Mouse (Mus musculus) cerebellum, postnatal 4 days (tissue): ENCODE results near the gene Grrp1.
A peak's percentile ranks its signal among the peaks of the same experiment; 100 is the strongest.
"Not testable (repeated sequence)": the region's sequence is repeated elsewhere in the genome, so short reads cannot be mapped to it uniquely, and the experiment has no call there.

Experiments
- DNase-seq, 2 experiments: peaks; one replicate each; pipeline ENCODE4 v3.0.0; 2022; ENCODE audit warnings: low spot score in 2 of 2, mixed read lengths in 1 of 2

Gene Grrp1

DNA sequence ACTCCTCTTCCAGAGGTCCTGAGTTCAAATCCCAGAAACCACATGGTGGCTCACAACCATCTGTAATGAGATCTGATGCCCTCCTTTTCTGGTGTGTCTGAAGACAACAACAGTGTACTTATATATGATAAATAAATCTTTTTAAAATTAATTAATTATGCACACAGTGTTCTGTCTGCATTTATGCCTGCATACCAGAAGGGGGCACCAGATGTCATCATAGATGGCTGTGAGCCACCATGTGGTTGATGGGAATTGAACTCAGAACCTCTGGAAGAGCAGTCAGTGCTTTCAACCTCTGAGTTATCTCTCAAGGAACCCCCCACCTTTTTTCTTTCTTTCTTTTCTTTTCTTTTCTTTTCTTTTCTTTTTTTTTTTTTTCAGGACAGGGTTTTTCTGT is 15.7 kb upstream of the Grrp1 start:
- DNase-seq: not testable (repeated sequence)

GRCm38 (mm10) chr4:134268102-134268655 is 14.3 kb upstream of the Grrp1 start:
- DNase-seq: no peak

DNA sequence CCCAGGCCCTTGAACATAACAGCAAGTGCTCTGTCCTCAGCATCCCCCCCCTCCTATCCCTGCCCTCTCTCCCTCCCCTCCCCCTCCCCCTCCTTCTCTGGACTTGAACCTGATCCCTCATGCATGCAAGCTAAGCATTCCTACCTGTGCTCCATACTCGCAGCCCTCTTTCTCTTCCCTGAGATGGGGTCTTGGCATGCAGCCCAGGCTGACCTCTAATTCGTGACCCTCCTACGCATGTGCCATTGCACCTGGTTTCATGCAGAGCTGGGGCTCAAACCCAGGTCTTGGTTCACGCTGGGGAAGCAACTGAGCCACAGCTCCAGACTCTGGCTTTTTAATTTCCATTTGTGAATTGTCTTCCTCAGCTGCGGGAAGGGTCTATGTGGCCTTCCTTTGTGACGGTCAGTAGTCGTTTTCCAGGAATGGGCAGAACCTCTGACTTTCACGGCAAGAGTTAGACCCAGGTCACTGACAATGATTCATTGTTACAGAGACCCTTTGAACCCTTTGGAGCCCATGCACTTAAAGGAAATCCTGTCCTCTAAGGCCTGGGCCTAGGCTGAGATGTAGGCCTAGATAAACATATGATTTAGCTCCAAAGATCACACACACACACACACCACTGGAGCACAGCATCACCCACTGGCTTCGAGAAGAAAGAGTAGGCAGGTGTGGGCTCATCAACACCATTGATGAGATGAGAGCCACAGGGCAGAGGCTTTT is 12.1 kb upstream of the Grrp1 start:
- no peak for DNase-seq

DNA sequence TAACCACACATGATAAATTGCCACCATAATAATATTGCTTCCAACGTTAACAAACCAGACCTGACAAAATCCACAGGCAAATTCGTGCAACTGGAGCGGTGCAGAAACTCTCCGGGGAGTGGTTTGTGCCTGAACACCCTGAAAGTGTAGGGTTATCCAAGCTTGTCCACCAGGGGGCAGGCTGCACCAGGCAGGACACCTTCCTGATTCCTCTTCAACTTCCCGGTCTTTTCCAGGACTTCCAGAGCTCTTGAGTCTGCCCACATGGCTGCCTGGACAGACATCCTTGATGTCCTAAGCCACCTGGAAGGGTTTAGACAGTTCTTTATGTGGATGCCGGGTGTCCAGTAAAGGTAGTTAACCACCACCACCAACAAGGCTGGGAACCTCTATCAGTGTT is 9.3 kb upstream of the Grrp1 start:
- DNase-seq: peak in 1 of 2 experiments; percentile 56

DNA sequence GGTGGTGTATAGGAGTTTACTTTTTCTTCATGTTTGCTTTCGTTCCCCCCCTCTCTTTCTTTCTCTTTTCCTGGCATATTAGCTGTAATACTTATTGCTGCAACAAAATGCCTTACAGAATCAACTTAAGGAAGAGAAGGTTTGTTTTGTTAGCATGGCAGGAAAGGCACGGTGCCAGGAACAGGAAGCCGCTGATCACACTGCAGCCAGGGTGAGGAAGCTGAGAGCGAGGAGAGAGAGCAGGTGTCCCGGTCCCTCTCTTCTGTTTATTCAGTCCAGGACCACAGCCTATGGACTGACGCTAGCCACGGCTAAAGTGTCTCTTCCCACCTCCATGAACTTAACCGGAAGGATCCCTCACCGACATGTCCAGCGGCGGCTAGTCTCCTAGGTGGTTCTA is 4.4 kb upstream of the Grrp1 start:
- no peak for DNase-seq

GRCm38 (mm10) chr4:134257198-134258009 is 3.5 kb upstream of the Grrp1 start:
- DNase-seq: no peak

GRCm38 (mm10) chr4:134256407-134257197 is 2.7 kb upstream of the Grrp1 start:
- no peak for DNase-seq

DNA sequence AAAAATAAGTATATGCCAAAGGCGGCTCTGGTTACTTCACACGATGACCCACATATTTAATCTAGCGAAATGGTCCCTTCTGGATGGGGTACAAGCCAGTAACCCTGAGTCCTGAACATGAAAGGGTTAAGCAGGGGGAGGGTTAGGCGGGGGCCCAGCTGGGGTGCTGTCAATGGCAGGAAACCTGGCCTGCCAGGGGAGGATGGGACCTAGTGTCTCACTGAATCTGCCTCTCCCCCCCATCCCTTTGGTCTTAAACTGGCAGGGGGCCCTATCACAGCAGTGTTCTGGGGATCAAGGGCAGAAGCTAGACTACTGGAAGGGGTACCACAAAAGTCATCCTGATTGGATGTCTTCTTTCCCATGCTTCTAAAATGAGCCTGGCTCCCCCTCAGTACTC is 1.9 kb upstream of the Grrp1 start:
- no peak for DNase-seq

DNA sequence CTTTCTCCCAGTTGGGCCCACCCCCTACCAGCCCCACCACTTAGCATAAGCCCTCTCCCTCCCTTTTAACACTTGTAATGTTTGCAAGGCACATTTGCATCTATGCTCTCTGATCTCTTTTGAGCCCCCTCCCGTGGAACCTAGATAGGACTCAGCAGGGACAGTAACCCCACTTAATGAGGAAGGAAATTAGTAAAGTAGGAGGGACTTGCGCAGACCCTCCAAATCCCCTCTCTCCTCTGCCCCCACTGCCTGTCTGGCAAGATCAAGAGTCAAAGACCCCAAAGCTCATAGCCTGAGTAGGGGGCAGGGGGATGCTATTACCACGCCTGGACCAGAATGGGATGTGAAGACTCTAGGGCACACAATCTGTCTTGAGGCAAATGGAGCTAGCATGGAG is 929 bp upstream of the Grrp1 start:
- DNase-seq: no peak

DNA sequence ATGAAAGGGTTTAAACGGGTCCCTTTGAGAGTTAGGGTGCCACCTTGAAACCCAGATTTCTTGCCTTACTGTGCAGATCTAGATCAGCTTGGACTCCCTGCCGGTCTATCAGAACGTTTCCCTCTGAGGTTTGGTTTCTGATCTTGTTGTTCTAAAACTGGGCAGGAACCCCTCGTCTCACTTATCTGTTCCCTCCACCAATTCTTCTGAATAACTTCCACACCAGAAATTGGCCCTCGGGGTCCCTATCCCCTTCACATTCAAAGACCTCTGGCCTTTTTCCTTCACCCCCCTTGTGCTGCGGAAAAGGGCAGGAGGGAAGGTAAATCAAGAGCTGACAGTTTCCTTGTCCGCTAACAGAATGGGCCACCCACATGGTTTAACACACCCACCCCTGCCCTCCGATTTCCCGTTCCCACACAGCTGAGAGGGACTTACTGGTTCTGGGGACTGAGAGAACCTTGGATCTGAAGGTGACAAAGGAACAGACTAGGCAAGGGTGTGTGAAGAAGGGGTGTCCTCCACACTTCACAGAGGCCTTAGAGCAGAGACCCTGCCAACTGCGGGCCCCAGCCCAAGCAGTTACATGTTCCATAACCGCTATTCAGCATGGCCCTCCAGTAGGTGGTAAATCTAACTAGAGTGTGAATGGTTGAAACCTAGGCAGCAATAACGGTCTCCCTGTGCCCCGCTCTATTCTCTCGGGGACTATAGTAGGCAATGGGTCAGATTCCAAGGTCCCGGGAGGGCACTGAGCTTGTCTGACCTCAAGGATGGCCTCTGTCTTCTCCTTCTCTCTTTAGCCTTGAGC is 790 bp downstream of the Grrp1 start:
- no peak for DNase-seq

- DNase-seq: no peak
These were observed 1.6 kb downstream of the Grrp1 start for GRCm38 (mm10) chr4:134252131-134252910.

GRCm38 (mm10) chr4:134251241-134252130 is 2.4 kb downstream of the Grrp1 start:
- peak in 1 of 2 experiments; percentile 42 for DNase-seq

- no peak for DNase-seq
These were observed 3.0 kb downstream of the Grrp1 start for GRCm38 (mm10) chr4:134250930-134251240.

DNA sequence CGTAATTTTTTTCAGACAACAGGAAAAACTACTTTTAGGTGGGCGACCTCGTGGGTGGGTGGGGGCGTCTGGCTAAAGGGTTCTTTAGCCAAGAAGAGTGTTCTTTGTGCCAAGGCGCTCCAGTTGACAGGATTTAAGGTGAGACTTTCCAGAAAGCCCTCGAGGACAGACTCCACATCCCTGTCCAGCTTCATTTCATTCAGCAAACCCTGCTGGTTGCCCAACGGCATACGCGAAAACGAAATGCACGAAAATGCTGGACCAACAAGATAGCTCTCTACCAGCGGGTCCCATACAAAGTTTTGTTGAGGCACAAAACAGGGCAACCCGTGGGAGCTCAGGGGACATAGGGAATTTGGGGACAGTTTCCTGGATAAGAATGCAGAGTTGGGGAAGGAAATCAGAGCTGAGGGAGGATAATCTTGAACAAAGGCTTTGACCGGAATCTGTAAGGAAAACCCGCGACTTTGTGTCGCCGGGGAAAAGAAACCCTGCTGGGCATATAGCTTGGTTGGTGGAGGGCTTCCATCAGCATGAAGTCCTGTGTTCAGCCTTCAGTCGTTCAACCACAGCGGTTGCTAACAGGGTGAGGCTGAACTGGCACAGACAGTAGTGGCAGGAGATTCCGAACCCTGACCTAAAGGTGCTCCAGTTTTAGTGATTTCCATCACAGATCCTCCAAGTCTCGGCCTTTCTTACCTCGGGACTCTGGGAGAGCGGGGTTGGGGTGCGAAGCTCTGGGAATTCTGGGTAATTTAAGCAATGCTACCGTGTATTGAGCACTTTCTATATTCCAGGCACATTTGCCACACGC is 3.6 kb downstream of the Grrp1 start:
- DNase-seq: no peak

- DNase-seq: peak; percentile 52 to 79
These were observed 4.3 kb downstream of the Grrp1 start for GRCm38 (mm10) chr4:134249651-134250050.

DNA sequence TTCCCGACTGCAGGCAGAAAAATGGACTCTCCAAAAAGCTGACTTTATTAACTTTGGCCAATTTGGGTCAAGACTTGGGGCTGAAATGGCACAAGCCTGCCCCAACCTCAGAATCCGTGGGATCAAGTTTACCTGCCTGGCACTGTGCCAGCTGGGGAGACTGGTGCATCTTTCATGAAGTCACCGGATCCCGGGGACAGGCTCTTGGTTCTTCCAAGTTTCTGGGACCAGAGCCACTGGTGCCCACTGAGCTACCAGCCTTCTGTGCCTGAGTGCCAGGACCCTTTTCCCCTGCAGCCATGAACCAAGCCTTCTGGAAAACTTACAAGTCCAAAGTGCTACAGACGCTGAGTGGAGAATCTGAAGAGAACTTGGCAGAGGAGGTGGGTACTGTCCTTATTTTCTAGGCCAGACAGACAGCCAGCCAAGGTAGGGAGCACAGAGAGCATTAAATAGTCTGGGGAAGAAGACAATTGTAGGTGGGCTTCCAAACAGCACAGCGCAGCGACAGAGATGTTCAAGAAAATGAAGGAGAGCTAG is 7.1 kb downstream of the Grrp1 start, which contains the start of gene Gm30191:
Gene Gm30191, plus strand, starts transcription at position 217 of the 540 bp plus-strand sequence.
- peak in 1 of 2 experiments; percentile 27 for DNase-seq

GRCm38 (mm10) chr4:134246256-134246655 is 7.7 kb downstream of the Grrp1 start:
- DNase-seq: peak in 1 of 2 experiments; percentile 30
